Mouse (Mus musculus) adrenal gland, adult 2 months (tissue): ENCODE measurements around the gene Sox6. TPM values are rescaled to one million over a fixed set of nuclear protein-coding genes. Genes with fewer than 3 reads are reported as not detected.

Experiments used
- polyA plus RNA-seq: library from polyadenylated mRNA; depleted of rRNA; stranded (reverse); fragments of >200 nt; gene quantifications from 2 replicates; pipeline ENCODE4 v1.2.3, GENCODE M21; 2012; rRNA removed
- total RNA-seq, 2 experiments: library from RNA; stranded (reverse); gene quantifications; 2 replicates each; pipeline ENCODE4 v1.2.3; 2021

Gene Sox6
- total and polyA plus RNA-seq, 3 experiments: 3.7 to 22.7 (median 22.1) TPM

Other genes with a start within 250 kb of the Sox6 start
- gene 1110004F10Rik, start 601 bp upstream of the Sox6 start, total RNA-seq: 100 to 1,000 TPM in 1 of 2 experiments, 10 to 100 TPM in 1; 92.1 to 123 TPM
- 25.7 and 26.8 TPM in 2 replicates for gene 1110004F10Rik, start 601 bp upstream of the Sox6 start, polyA plus RNA-seq
- 1 to 10 TPM; 5.1 to 7.8 TPM for gene Gm4353, start 45.8 kb upstream of the Sox6 start, total RNA-seq
- 4.4 and 7.8 TPM in 2 replicates for gene Gm4353, start 45.8 kb upstream of the Sox6 start, polyA plus RNA-seq